Mouse (Mus musculus) forebrain, embryonic 11.5 days (tissue): Measurements from ENCODE around the gene Fadd. TPM values are rescaled to one million over a fixed set of nuclear protein-coding genes. Genes with fewer than 3 reads are reported as not detected.

Source experiments
- ATAC-seq: fragments of 200-750 bp; cut with Nextera tagmentation; replicated peaks from 2 replicates; pipeline ENCODE4 v1.8.0; 2017; ENCODE audit warnings: moderate TSS enrichment; ENCODE audit not compliant: low FRiP score
- DNase-seq: peaks from one replicate; pipeline ENCODE4 v3.0.0-alpha.2; 2017; ENCODE audit warnings: low spot score
- H3K27ac ChIP-seq: fragments of 300-500 bp; sonication (generic); 2 replicates; pipeline ENCODE4 v1.5.1; 2014; ENCODE audit warnings: low read depth, low read length
- H3K27me3 ChIP-seq: fragments of 300-500 bp; sonication (generic); 2 replicates; pipeline ENCODE4 v1.6.1; 2014; ENCODE audit warnings: mild to moderate bottlenecking, low read length, mixed read lengths; ENCODE audit not compliant: control insufficient read depth, insufficient read depth
- H3K36me3 ChIP-seq: fragments of 300-500 bp; sonication (generic); 2 replicates; pipeline ENCODE4 v1.6.1; 2014; ENCODE audit warnings: mild to moderate bottlenecking, low read length, moderate library complexity, mixed read lengths; ENCODE audit not compliant: control insufficient read depth, insufficient read depth
- H3K4me1 ChIP-seq: fragments of 300-500 bp; sonication (generic); replicated peaks from 2 replicates; pipeline ENCODE4 v1.6.1; 2014; ENCODE audit warnings: low read length, mixed read lengths; ENCODE audit not compliant: control insufficient read depth, insufficient read depth
- H3K4me2 ChIP-seq: fragments of 300-500 bp; sonication (generic); 2 replicates; pipeline ENCODE4 v1.6.1; 2014; ENCODE audit warnings: low read depth, mild to moderate bottlenecking, low read length, moderate library complexity, mixed read lengths; ENCODE audit not compliant: severe bottlenecking
- H3K4me3 ChIP-seq: fragments of 300-500 bp; sonication (generic); 2 replicates; pipeline ENCODE4 v1.5.1; 2014; ENCODE audit warnings: low read depth, low read length
- H3K9ac ChIP-seq: fragments of 300-500 bp; sonication (generic); 2 replicates; pipeline ENCODE4 v1.6.1; 2014; ENCODE audit warnings: low read length
- H3K9me3 ChIP-seq: fragments of 300-500 bp; sonication (generic); 2 replicates; pipeline ENCODE4 v1.6.1; 2016; ENCODE audit warnings: low read length, mixed read lengths; ENCODE audit not compliant: control insufficient read depth
- WGBS: fragments of 180-500 bp; shearing (Covaris S2); extraction: QIAGEN DNeasy Blood & Tissue Kit; methylation state at CpG from one replicate; pipeline ENCODE4 v1.1.7; 2014; 5-methylcytosine and 5-hydroxymethylcytosine counted together
- polyA plus RNA-seq: library from polyadenylated mRNA; unstranded; fragments of >200 nt; fragmentation: Nextera tagmentation; extraction: Ambion mirVana; gene quantifications from 2 replicates; pipeline ENCODE4 v1.2.1, GENCODE M21; 2014

Fadd gene
- polyA plus RNA-seq, 1 experiment from 2014 or later: 10.3 TPM

GRCm38 (mm10) chr7:144531585-144532378, 50.5 kb downstream of the Fadd start:
- DNase-seq: no peak
- WGBS: 49% methylated on average over 7 of the region's 7 CpGs

GRCm38 (mm10) chr7:144529851-144530250, 52.4 kb downstream of the Fadd start:
- DNase-seq (no peak), ATAC-seq (no peak)
- no peak overlapping the region for H3K4me2 ChIP-seq
- H3K4me3 ChIP-seq: no peak overlapping the region
- H3K36me3 ChIP-seq: no peaks in the 10 kb centered on the region
- 0 out of 2 replicates have a peak, but pooled peaks cover 4% of the 10 kb centered on the region for H3K4me1 ChIP-seq
- no peaks in the 10 kb centered on the region for H3K9me3 ChIP-seq
- no peaks in the 10 kb centered on the region for H3K27me3 ChIP-seq
- WGBS: 91% methylated on average over 3 of the region's 3 CpGs
- no peak overlapping the region for H3K9ac ChIP-seq
- H3K27ac ChIP-seq: no peak overlapping the region

More at GRCm38 (mm10) chr7:144531585-144532378, 50.5 kb downstream of the Fadd start:
- H3K9me3 ChIP-seq: no peaks in the 10 kb centered on the region
- 0 out of 2 replicates have a peak, but pooled peaks cover 4% of the 10 kb centered on the region for H3K4me1 ChIP-seq
- H3K4me2 ChIP-seq: no peak overlapping the region
- H3K27ac ChIP-seq: no peak overlapping the region
- H3K9ac ChIP-seq: peak overlapping the region; percentile 16; the same call in 1 of the 2 replicates
- H3K27me3 ChIP-seq: no peaks in the 10 kb centered on the region
- no peaks in the 10 kb centered on the region for H3K36me3 ChIP-seq
- no peak for ATAC-seq
- no peak overlapping the region for H3K4me3 ChIP-seq

- Histone ChIP-seq H3K9me3 (no peaks in the 10 kb centered on the region), H3K9ac (no peak overlapping the region), H3K36me3 (no peaks in the 10 kb centered on the region), H3K4me3 (no peak overlapping the region), H3K27me3 (no peaks in the 10 kb centered on the region), H3K27ac (no peak overlapping the region), H3K4me2 (no peak overlapping the region), H3K4me1 (0 out of 2 replicates have a peak, but pooled peaks cover 4% of the 10 kb centered on the region)
- ATAC-seq: no peak
- 81% methylated on average over 1 of the region's 1 CpGs for WGBS
- no peak for DNase-seq
Measured at GRCm38 (mm10) chr7:144527723-144528221, 54.5 kb downstream of the Fadd start.

Other genes starting within 250 kb of the Fadd start
- gene Cttn, start 111.5 kb downstream of the Fadd start, polyA plus RNA-seq: 183 and 190 TPM in 2 replicates
- gene Ppfia1, start 28.7 kb downstream of the Fadd start, polyA plus RNA-seq: 53.0 and 58.3 TPM in 2 replicates
- gene Ano1, start 169.5 kb upstream of the Fadd start, polyA plus RNA-seq: 22.9 and 25.6 TPM in 2 replicates